Mouse (Mus musculus) heart, postnatal 14 days (tissue): ENCODE measurements at regions not wholly inside any gene's neighbourhood (a gene's known extent, or its start where the extent isn't known, plus 50 kb on each side); places are given as distances from the start of the nearest gene placed in this dataset.
"Not testable (repeated sequence)": the region's sequence is repeated elsewhere in the genome, so short reads cannot be mapped to it uniquely, and the experiment has no call there.

Experiments
- DNase-seq, 2 experiments: peaks; one replicate each; pipeline ENCODE4 v3.0.0; 2021 to 2022
- intact Hi-C: fragments of 180-260 bp; cut with DNase I; formaldehyde crosslinking; loops from one replicate; pipeline ENCODE4 v1.15.1; 2025

- no peak for DNase-seq
- intact Hi-C loops, result no loop called here
These were observed 131.7 kb upstream of the Slc38a2 start for GRCm38 (mm10) chr15:96831256-96831655.

GRCm38 (mm10) chr15:96830578-96830977 lies 131.0 kb upstream of the Slc38a2 start:
- intact Hi-C loops, result no loop called here
- peak in 1 of 2 experiments; percentile 20 for DNase-seq

- peak; percentile 69 to 76 for DNase-seq
- intact Hi-C loops, result loop anchor here (5.0 kb wide), 1 partner anchor 123 kb away; no protein-coding TSS in a partner anchor
These were observed 130.4 kb upstream of the Slc38a2 start for GRCm38 (mm10) chr15:96829941-96830340.

GRCm38 (mm10) chr15:96828681-96829080 lies 129.2 kb upstream of the Slc38a2 start:
- intact Hi-C loops, result loop anchor here (5.0 kb wide), 1 partner anchor 121 kb away; no protein-coding TSS in a partner anchor
- no peak for DNase-seq

- intact Hi-C loops, result loop anchor here (5.0 kb wide), 1 partner anchor 121 kb away; no protein-coding TSS in a partner anchor
- no peak for DNase-seq
These were observed 128.4 kb upstream of the Slc38a2 start for GRCm38 (mm10) chr15:96827931-96828330.

- intact Hi-C loops, result no loop called here
- no peak for DNase-seq
These were observed 118.9 kb upstream of the Slc38a2 start for GRCm38 (mm10) chr15:96818435-96818834.

GRCm38 (mm10) chr15:96817626-96818025 lies 118.1 kb upstream of the Slc38a2 start:
- no peak for DNase-seq
- intact Hi-C loops, result no loop called here

- DNase-seq, result no peak
- intact Hi-C loops, result no loop called here
These were observed 117.6 kb upstream of the Slc38a2 start for GRCm38 (mm10) chr15:96816997-96817570.

- intact Hi-C loops, result no loop called here
These were observed 113.9 kb upstream of the Slc38a2 start for GRCm38 (mm10) chr15:96813472-96813871.

GRCm38 (mm10) chr15:96802729-96803053 lies 103.2 kb upstream of the Slc38a2 start:
- intact Hi-C loops, result no loop called here
- no peak for DNase-seq

More at GRCm38 (mm10) chr15:96813472-96813871, 113.9 kb upstream of the Slc38a2 start:
- DNase-seq, result no peak

- DNase-seq, result no peak
- intact Hi-C loops, result no loop called here
These were observed 102.7 kb upstream of the Slc38a2 start for GRCm38 (mm10) chr15:96802034-96802728.

GRCm38 (mm10) chr15:96799228-96799627 lies 99.7 kb upstream of the Slc38a2 start:
- DNase-seq, result peak in 1 of 2 experiments; percentile 34

GRCm38 (mm10) chr15:96797615-96798270 lies 98.2 kb upstream of the Slc38a2 start:
- intact Hi-C loops, result no loop called here
- DNase-seq, result peak in 1 of 2 experiments; percentile 59

More at GRCm38 (mm10) chr15:96799228-96799627, 99.7 kb upstream of the Slc38a2 start:
- intact Hi-C loops, result no loop called here

- no peak for DNase-seq
- intact Hi-C loops, result no loop called here
These were observed 94.7 kb upstream of the Slc38a2 start for GRCm38 (mm10) chr15:96794177-96794719.

GRCm38 (mm10) chr15:96793251-96793650 lies 93.7 kb upstream of the Slc38a2 start:
- intact Hi-C loops, result no loop called here
- DNase-seq, result no peak

- no peak for DNase-seq
- intact Hi-C loops, result no loop called here
These were observed 91.8 kb upstream of the Slc38a2 start for GRCm38 (mm10) chr15:96791306-96791705.

- DNase-seq, intact Hi-C loops: not testable (repeated sequence)
These were observed 88.4 kb upstream of the Slc38a2 start for GRCm38 (mm10) chr15:96787921-96788320.

- intact Hi-C loops, result no loop called here
- DNase-seq, result no peak
These were observed 85.0 kb upstream of the Slc38a2 start for GRCm38 (mm10) chr15:96784578-96784977.

GRCm38 (mm10) chr15:96781560-96781959 lies 82.0 kb upstream of the Slc38a2 start:
- DNase-seq, result no peak
- intact Hi-C loops, result no loop called here

GRCm38 (mm10) chr15:96780606-96781005 lies 81.1 kb upstream of the Slc38a2 start:
- no peak for DNase-seq

GRCm38 (mm10) chr15:96779358-96779757 lies 79.8 kb upstream of the Slc38a2 start:
- no peak for DNase-seq
- intact Hi-C loops, result loop anchor here (5.0 kb wide), 1 partner anchor 82 kb away; the partner anchor contains the start of gene Slc38a2

More at GRCm38 (mm10) chr15:96780606-96781005, 81.1 kb upstream of the Slc38a2 start:
- intact Hi-C loops, result no loop called here
